Comparison of ENCODE assay signal across 11 mouse cellular contexts in genomic region chr19:46804751-46805150, GRCm38 (mm10). TPM values are rescaled to one million over a fixed set of nuclear protein-coding genes. Genes with fewer than 3 reads are reported as not detected.
DNase-seq lines count a peak whose midpoint lies in the region; ATAC-seq and TF ChIP-seq lines count a peak whose summit lies in the region.
"Had no signal": no experiment of that assay in that cellular context is flagged by ENCODE, and none has a peak within 500 bp of the region (broad histone marks: within the 10 kb centered on the region; RNA-seq: fewer than 3 reads in every experiment).

No protein-coding gene starts in this region.

- no peak overlapping the region for H3K27ac ChIP-seq in intestine, postnatal 0 days (ENCODE audit: low read depth, low read length)
- no peak overlapping the region for H3K27ac ChIP-seq in intestine, embryonic 15.5 days
- no peak overlapping the region for H3K27ac ChIP-seq in forebrain, embryonic 12.5 days
- H3K27ac ChIP-seq: embryonic facial prominence, embryonic 12.5 days; kidney, embryonic 15.5 days had no signal

- ATAC-seq in intestine, postnatal 0 days: no peak
- no peak for ATAC-seq in intestine, embryonic 15.5 days
- ATAC-seq in forebrain, embryonic 12.5 days (ENCODE audit: low FRiP score): no peak

- H3K9ac ChIP-seq in intestine, postnatal 0 days (ENCODE audit: low read depth, low read length): no peak overlapping the region
- no peak overlapping the region for H3K9ac ChIP-seq in intestine, embryonic 15.5 days
- H3K9ac ChIP-seq in forebrain, embryonic 12.5 days: no peak overlapping the region
- H3K9ac ChIP-seq: embryonic facial prominence, embryonic 12.5 days; kidney, embryonic 15.5 days had no signal

- no peaks in the 10 kb centered on the region for H3K9me3 ChIP-seq in intestine, postnatal 0 days (ENCODE audit: control insufficient read depth)
- no peaks in the 10 kb centered on the region for H3K9me3 ChIP-seq in intestine, embryonic 15.5 days
- H3K9me3 ChIP-seq in forebrain, embryonic 12.5 days: no peaks in the 10 kb centered on the region
- H3K9me3 ChIP-seq: embryonic facial prominence, embryonic 12.5 days; kidney, embryonic 15.5 days had no signal

- 86% methylated on average over 6 of the region's 6 CpGs for WGBS in intestine, postnatal 0 days
- 90% methylated on average over 6 of the region's 6 CpGs for WGBS in intestine, embryonic 15.5 days
- 94% methylated on average over 6 of the region's 6 CpGs for WGBS in forebrain, embryonic 12.5 days

- TF ChIP-seq CTCF in intestine, postnatal 0 days (IDR thresholded peaks at IDR 0.05; ENCODE audit: low read depth): peak; percentile 45

- no peaks in the 10 kb centered on the region for H3K27me3 ChIP-seq in intestine, postnatal 0 days (replicated peaks; ENCODE audit: control insufficient read depth, insufficient read depth, low read length)
- no peaks in the 10 kb centered on the region for H3K27me3 ChIP-seq in intestine, embryonic 15.5 days (replicated peaks)
- H3K27me3 ChIP-seq in forebrain, embryonic 12.5 days: no peaks in the 10 kb centered on the region
- H3K27me3 ChIP-seq: embryonic facial prominence, embryonic 12.5 days; kidney, embryonic 15.5 days had no signal

- H3K4me2 ChIP-seq in intestine, postnatal 0 days (replicated peaks; ENCODE audit: low read depth): no peak overlapping the region
- H3K4me2 ChIP-seq in intestine, embryonic 15.5 days (replicated peaks): no peak overlapping the region
- no peak overlapping the region for H3K4me2 ChIP-seq in forebrain, embryonic 12.5 days
- H3K4me2 ChIP-seq: embryonic facial prominence, embryonic 12.5 days; kidney, embryonic 15.5 days had no signal

- no peak overlapping the region for H3K4me3 ChIP-seq in intestine, postnatal 0 days (ENCODE audit: low read depth, low read length)
- H3K4me3 ChIP-seq in intestine, embryonic 15.5 days (replicated peaks): no peak overlapping the region
- H3K4me3 ChIP-seq in forebrain, embryonic 12.5 days (replicated peaks): no peak overlapping the region
- H3K4me3 ChIP-seq: embryonic facial prominence, embryonic 12.5 days; kidney, embryonic 15.5 days had no signal

- H3K36me3 ChIP-seq in intestine, postnatal 0 days (ENCODE audit: control insufficient read depth, insufficient read depth): no peaks in the 10 kb centered on the region
- no peaks in the 10 kb centered on the region for H3K36me3 ChIP-seq in intestine, embryonic 15.5 days
- no peaks in the 10 kb centered on the region for H3K36me3 ChIP-seq in forebrain, embryonic 12.5 days (replicated peaks)
- H3K36me3 ChIP-seq: embryonic facial prominence, embryonic 12.5 days; kidney, embryonic 15.5 days had no signal

- no peaks in the 10 kb centered on the region for H3K4me1 ChIP-seq in intestine, postnatal 0 days (replicated peaks; ENCODE audit: control insufficient read depth, insufficient read depth, low read length)
- H3K4me1 ChIP-seq in intestine, embryonic 15.5 days (replicated peaks): 0 out of 2 replicates have a peak, but pooled peaks cover 3% of the 10 kb centered on the region
- H3K4me1 ChIP-seq in forebrain, embryonic 12.5 days: peaks cover 3% of the 10 kb centered on the region; the same call in 1 of the 2 replicates

- DNase-seq in MN1 (ENCODE audit: low spot score): peak; percentile 6
- peak; percentile 53 to 69 for DNase-seq in cerebellum, adult 18-20 months
- peak; percentile 35 for DNase-seq in lung, postnatal 14 days
- no peak for DNase-seq in testis, postnatal 14 days (ENCODE audit: low spot score)
- no peak for DNase-seq in retina, embryonic 14.5 days (ENCODE audit: low spot score)
- DNase-seq: spleen, adult 18-20 months had no signal

RNA-seq across cellular contexts. Expression of gene Cnnm2, which starts 43.4 kb away (rescaled TPM):
- 6.5 TPM in 2 replicates for polyA plus RNA-seq in intestine, postnatal 0 days (2015; fragmentation: Nextera tagmentation; extraction: Ambion mirVana)
- polyA plus RNA-seq in intestine, embryonic 15.5 days (2015; fragmentation: Nextera tagmentation; extraction: Ambion mirVana): 2.9 and 3.2 TPM in 2 replicates
- polyA plus RNA-seq in forebrain, embryonic 12.5 days (2016; fragmentation: Nextera tagmentation; extraction: Ambion mirVana): 3.6 and 3.9 TPM in 2 replicates

Comparison
In these comparisons a context has a peak if more than half of its experiments do, and no peak if none do; other contexts are left out.
1. DNase-seq: peak in MN1 (single experiment), cerebellum, adult 18-20 months (2 of 2) and lung, postnatal 14 days (single experiment); none in testis, postnatal 14 days (single experiment) and retina, embryonic 14.5 days (single experiment).